Mouse (Mus musculus) adrenal gland, postnatal 36 days (tissue): ENCODE results near the gene Abca14. TPM values are rescaled to one million over a fixed set of nuclear protein-coding genes. Genes with fewer than 3 reads are reported as not detected.
A peak's percentile ranks its signal among the peaks of the same experiment; 100 is the strongest.
"Not testable (repeated sequence)": the region's sequence is repeated elsewhere in the genome, so short reads cannot be mapped to it uniquely, and the experiment has no call there.

Experiments used
- DNase-seq, 2 experiments: peaks; one replicate each; pipeline ENCODE4 v3.0.0; 2021; ENCODE audit warnings: mixed read lengths in 1 of 2
- total RNA-seq, 2 experiments: library from RNA; stranded (reverse); gene quantifications; 2 replicates each; pipeline ENCODE4 v1.2.3; 2021

Abca14 gene
- total RNA-seq, 2 experiments from 2014 or later, result not detected

GRCm38 (mm10) chr7:120201231-120201744, 2.5 kb upstream of the Abca14 start:
- peak; percentile 51 to 63 for DNase-seq

GRCm38 (mm10) chr7:120201771-120202170, 2.0 kb upstream of the Abca14 start, which contains the start of gene Crym:
Gene Crym (minus strand): TSS chr7:120202111.
- peak in 1 of 2 experiments; percentile 13 for DNase-seq

GRCm38 (mm10) chr7:120205989-120206388, 2.2 kb downstream of the Abca14 start:
- peak in 1 of 2 experiments; percentile 20 for DNase-seq

GRCm38 (mm10) chr7:120228541-120228940, 24.8 kb downstream of the Abca14 start:
- DNase-seq, result no peak

GRCm38 (mm10) chr7:120241092-120241491, 37.3 kb downstream of the Abca14 start:
- peak; percentile 11 to 26 for DNase-seq

DNA sequence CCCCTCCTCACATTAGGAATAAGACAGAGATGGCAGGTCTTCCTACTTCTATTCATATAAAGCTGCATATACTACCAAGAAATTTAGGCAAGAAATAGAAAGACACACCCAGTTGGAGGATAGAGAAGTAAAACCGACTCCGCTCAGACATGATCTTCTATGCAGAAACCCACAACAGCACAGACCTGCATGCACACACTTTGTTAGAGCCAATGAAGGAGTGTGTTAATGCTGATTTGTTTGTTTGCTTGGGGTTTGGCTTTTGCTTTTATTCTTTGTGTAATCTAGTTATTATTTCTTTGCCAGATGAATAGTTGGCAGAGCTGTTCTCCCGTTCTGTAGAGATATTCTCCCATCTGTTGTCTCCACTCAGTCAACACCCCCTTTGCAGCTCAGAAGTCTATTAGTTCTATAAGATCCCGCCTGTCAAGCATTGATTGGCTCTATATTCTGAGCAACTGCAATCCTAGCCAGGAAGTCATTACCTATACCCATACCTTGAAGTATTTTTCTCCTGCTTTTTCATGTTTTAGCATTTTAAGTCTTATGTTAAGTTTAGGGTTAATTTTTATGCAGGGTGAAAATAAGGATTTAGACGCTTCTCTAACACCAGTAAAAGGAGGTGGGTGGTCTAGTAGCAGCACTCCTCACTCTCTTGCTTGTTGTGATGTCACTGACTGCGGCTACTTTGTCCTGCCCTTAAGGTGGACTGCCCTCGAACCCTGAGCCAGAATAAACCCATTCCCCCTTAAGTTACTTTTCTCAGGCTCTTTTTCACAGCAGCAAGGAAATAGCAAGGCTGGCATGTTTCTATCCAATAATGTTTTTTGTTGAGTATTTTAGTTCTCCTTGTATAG, 67.6 kb downstream of the Abca14 start:
- no peak for DNase-seq

DNA sequence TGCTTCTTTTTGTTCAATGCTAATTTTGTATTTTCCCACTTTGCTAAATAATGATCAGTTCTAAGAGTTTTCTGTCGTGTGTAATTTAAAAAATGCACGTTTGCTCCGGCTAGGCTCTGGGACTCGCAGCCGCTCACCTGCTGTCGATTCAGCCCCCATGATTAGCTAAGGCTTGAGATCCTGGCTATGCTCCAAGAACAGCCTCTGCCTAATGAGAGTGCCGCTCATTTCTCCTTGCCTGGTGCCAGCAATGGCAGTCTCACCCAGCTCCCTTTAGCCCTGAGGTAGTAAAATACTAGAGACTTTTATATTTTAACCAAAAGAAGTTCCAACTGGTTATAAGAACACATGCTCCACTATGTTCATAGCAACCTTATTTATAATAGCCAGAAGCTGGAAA, 68.3 kb downstream of the Abca14 start:
- DNase-seq, result no peak

GRCm38 (mm10) chr7:120285286-120285685, 81.5 kb downstream of the Abca14 start:
- DNase-seq, result peak; percentile 51 to 58

GRCm38 (mm10) chr7:120316086-120316485, 112.3 kb downstream of the Abca14 start:
- no peak for DNase-seq

- DNase-seq, result no peak
Measured at GRCm38 (mm10) chr7:120322963-120323362, 119.2 kb downstream of the Abca14 start.

GRCm38 (mm10) chr7:120325911-120326310, 122.2 kb downstream of the Abca14 start:
- not testable (repeated sequence) for DNase-seq

DNA sequence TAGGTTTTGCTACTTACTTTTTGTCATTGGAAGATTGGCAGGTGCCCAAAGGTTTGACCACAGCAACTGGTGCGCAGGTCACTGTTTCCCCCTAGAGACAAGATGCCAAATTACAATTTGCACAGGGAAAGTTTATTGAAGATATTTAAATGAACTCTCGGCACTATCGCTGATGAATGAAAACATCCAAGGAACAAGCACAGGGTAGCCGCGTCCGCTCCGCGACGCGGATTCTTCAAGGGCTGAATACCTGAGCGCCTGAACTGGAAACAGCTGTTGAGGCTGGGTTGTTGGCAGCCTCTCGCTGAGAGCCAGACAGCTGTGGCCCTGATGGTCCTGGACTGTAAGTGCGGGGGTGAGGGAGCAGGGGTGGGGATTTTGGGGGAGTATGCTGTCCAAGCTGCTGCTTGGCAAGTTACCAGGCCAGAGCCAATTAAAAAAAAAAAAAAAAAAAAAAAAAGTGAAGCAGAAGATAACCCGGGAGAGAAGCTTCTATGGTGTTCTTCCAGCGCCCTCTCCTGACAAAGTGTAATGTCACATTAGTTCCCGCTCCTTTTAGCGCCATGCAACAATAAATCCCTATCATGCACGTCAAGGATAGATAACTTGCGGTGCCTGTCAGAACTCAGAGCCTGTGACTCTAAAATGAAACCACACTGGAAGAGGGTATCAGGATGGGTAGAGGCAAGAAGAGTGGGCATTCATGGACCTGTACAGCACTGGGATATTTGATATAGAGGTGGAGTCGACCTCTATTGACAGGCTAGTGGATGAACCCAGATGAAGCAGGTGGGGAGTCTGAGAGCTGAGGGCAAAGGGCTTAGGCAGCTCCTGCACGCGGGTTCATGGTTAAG, 123.7 kb downstream of the Abca14 start:
- peak; percentile 1 to 40 for DNase-seq

- peak; percentile 23 to 29 for DNase-seq
Measured at GRCm38 (mm10) chr7:120328087-120328793, 124.5 kb downstream of the Abca14 start, which contains the start of gene Abca15. Gene Abca15 (plus strand): TSS chr7:120328670.

DNA sequence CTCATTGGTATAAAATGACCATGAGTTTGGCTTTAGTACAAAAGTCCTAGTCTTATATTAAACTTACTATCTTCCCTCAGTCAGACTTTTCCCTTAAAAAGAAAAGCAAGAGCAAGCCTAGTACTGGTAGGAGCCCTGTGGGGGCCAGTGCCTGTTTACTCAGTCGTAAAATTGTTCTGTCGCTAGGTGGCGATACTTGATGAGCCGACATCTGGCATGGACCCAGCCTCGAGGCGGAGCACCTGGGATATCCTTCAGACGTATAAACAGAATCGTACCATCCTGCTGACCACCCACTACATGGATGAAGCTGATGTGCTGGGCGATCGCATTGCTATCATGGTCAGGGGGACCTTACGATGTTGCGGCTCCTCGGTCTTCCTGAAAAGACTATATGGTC, 157.4 kb downstream of the Abca14 start:
- DNase-seq, result peak; percentile 2 to 3

Other genes with a start within 250 kb of the Abca14 start
- under 1 TPM; 0.16 to 0.20 TPM for gene Dnah3, start 108.7 kb upstream of the Abca14 start, total RNA-seq
- gene Tmem159, start 101.6 kb upstream of the Abca14 start, total RNA-seq, result 10 to 100 TPM; 94.4 to 98.7 TPM
- not detected for gene Zp2, start 58.7 kb upstream of the Abca14 start, total RNA-seq
- under 1 TPM; 0.16 to 0.63 TPM for gene Anks4b, start 30.1 kb upstream of the Abca14 start, total RNA-seq
- 10 to 100 TPM in 1 of 2 experiments, 1 to 10 TPM in 1; 2.6 to 21.3 TPM for gene Crym, start 1.9 kb upstream of the Abca14 start, total RNA-seq
- gene Abca15, start 124.7 kb downstream of the Abca14 start, total RNA-seq, result not detected
- not detected for gene Abca16, start 205.7 kb downstream of the Abca14 start, total RNA-seq